Mouse (Mus musculus) forebrain, embryonic 11.5 days (tissue): Measurements from ENCODE around the gene Ybx1. TPM values are rescaled to one million over a fixed set of nuclear protein-coding genes. Genes with fewer than 3 reads are reported as not detected.
A peak's percentile ranks its signal among the peaks of the same experiment; 100 is the strongest.

Experiments
- ATAC-seq: fragments of 200-750 bp; cut with Nextera tagmentation; replicated peaks from 2 replicates; pipeline ENCODE4 v1.8.0; 2017; ENCODE audit warnings: moderate TSS enrichment; ENCODE audit not compliant: low FRiP score
- DNase-seq: peaks from one replicate; pipeline ENCODE4 v3.0.0-alpha.2; 2017; ENCODE audit warnings: low spot score
- H3K27ac ChIP-seq: fragments of 300-500 bp; sonication (generic); 2 replicates; pipeline ENCODE4 v1.5.1; 2014; ENCODE audit warnings: low read depth, low read length
- H3K27me3 ChIP-seq: fragments of 300-500 bp; sonication (generic); 2 replicates; pipeline ENCODE4 v1.6.1; 2014; ENCODE audit warnings: mild to moderate bottlenecking, low read length, mixed read lengths; ENCODE audit not compliant: control insufficient read depth, insufficient read depth
- H3K36me3 ChIP-seq: fragments of 300-500 bp; sonication (generic); 2 replicates; pipeline ENCODE4 v1.6.1; 2014; ENCODE audit warnings: mild to moderate bottlenecking, low read length, moderate library complexity, mixed read lengths; ENCODE audit not compliant: control insufficient read depth, insufficient read depth
- H3K4me1 ChIP-seq: fragments of 300-500 bp; sonication (generic); replicated peaks from 2 replicates; pipeline ENCODE4 v1.6.1; 2014; ENCODE audit warnings: low read length, mixed read lengths; ENCODE audit not compliant: control insufficient read depth, insufficient read depth
- H3K4me2 ChIP-seq: fragments of 300-500 bp; sonication (generic); 2 replicates; pipeline ENCODE4 v1.6.1; 2014; ENCODE audit warnings: low read depth, mild to moderate bottlenecking, low read length, moderate library complexity, mixed read lengths; ENCODE audit not compliant: severe bottlenecking
- H3K4me3 ChIP-seq: fragments of 300-500 bp; sonication (generic); 2 replicates; pipeline ENCODE4 v1.5.1; 2014; ENCODE audit warnings: low read depth, low read length
- H3K9ac ChIP-seq: fragments of 300-500 bp; sonication (generic); 2 replicates; pipeline ENCODE4 v1.6.1; 2014; ENCODE audit warnings: low read length
- H3K9me3 ChIP-seq: fragments of 300-500 bp; sonication (generic); 2 replicates; pipeline ENCODE4 v1.6.1; 2016; ENCODE audit warnings: low read length, mixed read lengths; ENCODE audit not compliant: control insufficient read depth
- WGBS: fragments of 180-500 bp; shearing (Covaris S2); extraction: QIAGEN DNeasy Blood & Tissue Kit; methylation state at CpG from one replicate; pipeline ENCODE4 v1.1.7; 2014; 5-methylcytosine and 5-hydroxymethylcytosine counted together
- polyA plus RNA-seq: library from polyadenylated mRNA; unstranded; fragments of >200 nt; fragmentation: Nextera tagmentation; extraction: Ambion mirVana; gene quantifications from 2 replicates; pipeline ENCODE4 v1.2.1, GENCODE M21; 2014

Ybx1 gene
- polyA plus RNA-seq, 1 experiment from 2014 or later: 1,312 TPM

- Histone ChIP-seq H3K4me3 (no peak overlapping the region), H3K36me3 (no peaks in the 10 kb centered on the region), H3K27ac (no peak overlapping the region), H3K9ac (no peak overlapping the region; the same call in 1 of the 2 replicates), H3K4me2 (no peak overlapping the region), H3K9me3 (no peaks in the 10 kb centered on the region), H3K4me1 (no peaks in the 10 kb centered on the region), H3K27me3 (no peaks in the 10 kb centered on the region)
- peak; percentile 51 for DNase-seq
- no peak for ATAC-seq
- WGBS: 78% methylated on average over 7 of the region's 7 CpGs
Measured at GRCm38 (mm10) chr4:119261087-119261713, 33.2 kb downstream of the Ybx1 start.

DNA sequence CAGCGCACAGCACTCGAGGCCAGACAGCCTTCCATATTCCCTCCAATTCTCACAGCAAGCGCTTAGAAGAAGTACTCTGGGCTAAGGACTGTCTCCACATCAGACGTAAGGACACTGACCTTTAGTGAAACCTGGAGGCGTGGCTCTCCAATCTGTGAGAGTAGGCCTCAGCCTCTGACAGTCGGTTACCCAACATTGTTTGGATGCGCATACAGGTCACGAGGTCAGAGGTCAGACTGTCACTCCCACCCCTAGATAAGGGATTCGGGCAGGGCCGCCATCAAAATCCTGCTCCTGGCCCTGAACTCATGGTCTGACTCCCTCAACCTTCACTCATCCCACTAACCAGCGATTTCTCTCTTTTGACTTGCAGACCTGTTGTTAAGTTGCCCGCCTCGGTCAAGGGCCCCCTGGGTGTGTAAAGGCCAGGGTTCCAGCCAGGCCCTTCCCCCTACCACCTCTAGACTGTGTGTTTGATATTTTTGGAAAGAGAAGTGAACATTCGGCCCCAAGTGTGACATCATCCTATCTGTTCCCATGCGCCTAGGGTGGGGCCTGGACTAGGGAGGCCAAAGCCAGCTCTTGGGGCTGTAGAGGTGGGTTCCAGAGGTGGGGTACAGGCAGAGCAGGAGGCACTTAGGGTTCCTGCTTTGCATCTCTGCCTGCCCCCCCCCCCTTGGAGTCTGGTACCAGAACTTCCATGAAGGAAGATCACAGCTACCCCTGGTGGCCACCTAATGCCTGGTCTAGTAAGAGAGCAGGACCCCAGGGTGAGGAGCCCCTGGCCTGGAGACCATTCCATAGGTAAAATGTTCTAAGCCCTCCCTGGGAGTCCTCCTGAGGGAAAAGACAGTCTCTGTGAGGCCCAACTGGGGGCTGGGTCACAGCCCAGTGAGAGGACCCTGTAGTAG is 34.8 kb downstream of the Ybx1 start:
- Histone ChIP-seq H3K4me1 (peaks cover 4% of the 10 kb centered on the region; the same call in 1 of the 2 replicates), H3K36me3 (no peaks in the 10 kb centered on the region), H3K9me3 (no peaks in the 10 kb centered on the region), H3K27ac (no peak overlapping the region), H3K4me3 (no peak overlapping the region), H3K4me2 (no peak overlapping the region), H3K9ac (no peak overlapping the region), H3K27me3 (no peaks in the 10 kb centered on the region)
- DNase-seq (no peak), ATAC-seq (no peak; the same call in 1 of the 2 replicates)
- WGBS: 84% methylated on average over 15 of the region's 15 CpGs

GRCm38 (mm10) chr4:119257083-119257482 is 37.3 kb downstream of the Ybx1 start:
- DNase-seq (no peak), ATAC-seq (no peak)
- WGBS: 82% methylated on average over 6 of the region's 6 CpGs
- Histone ChIP-seq H3K4me1 (peaks cover 10% of the 10 kb centered on the region; the same call in 1 of the 2 replicates), H3K27ac (no peak overlapping the region), H3K27me3 (no peaks in the 10 kb centered on the region), H3K4me2 (no peak overlapping the region), H3K9ac (no peak overlapping the region), H3K36me3 (no peaks in the 10 kb centered on the region), H3K9me3 (no peaks in the 10 kb centered on the region), H3K4me3 (no peak overlapping the region)

GRCm38 (mm10) chr4:119255351-119255750 is 39.1 kb downstream of the Ybx1 start, which contains the start of gene Cldn19:
Gene Cldn19 (plus strand): TSS chr4:119255414.
- H3K27ac ChIP-seq: peak within 1 kb of the TSS; percentile 0; the same call in 1 of the 2 replicates
- DNase-seq: no peak
- no peak within 1 kb of the TSS for H3K4me3 ChIP-seq
- H3K9ac ChIP-seq: peak within 1 kb of the TSS; percentile 23; the same call in 1 of the 2 replicates
- no peaks in the 10 kb centered on the region for H3K36me3 ChIP-seq
- ATAC-seq: no peak
- no peaks in the 10 kb centered on the region for H3K27me3 ChIP-seq
- 73% methylated on average over 12 of the region's 12 CpGs for whole genome bisulfite sequencing
- no peak within 1 kb of the TSS for H3K4me2 ChIP-seq
- peaks cover 10% of the 10 kb centered on the region; the same call in 1 of the 2 replicates for H3K4me1 ChIP-seq
- no peaks in the 10 kb centered on the region for H3K9me3 ChIP-seq

GRCm38 (mm10) chr4:119254012-119254618 is 40.3 kb downstream of the Ybx1 start:
- H3K27me3 ChIP-seq: no peaks in the 10 kb centered on the region
- H3K4me2 ChIP-seq: no peak overlapping the region
- H3K4me3 ChIP-seq: no peak overlapping the region
- WGBS: 32% methylated on average over 9 of the region's 9 CpGs
- H3K9ac ChIP-seq: peak overlapping the region; percentile 23
- H3K36me3 ChIP-seq: no peaks in the 10 kb centered on the region
- H3K9me3 ChIP-seq: no peaks in the 10 kb centered on the region
- peaks cover 10% of the 10 kb centered on the region; the same call in 1 of the 2 replicates for H3K4me1 ChIP-seq
- DNase-seq: peak; percentile 61
- ATAC-seq: peak; percentile 67
- peak overlapping the region; percentile 0; the same call in 1 of the 2 replicates for H3K27ac ChIP-seq

DNA sequence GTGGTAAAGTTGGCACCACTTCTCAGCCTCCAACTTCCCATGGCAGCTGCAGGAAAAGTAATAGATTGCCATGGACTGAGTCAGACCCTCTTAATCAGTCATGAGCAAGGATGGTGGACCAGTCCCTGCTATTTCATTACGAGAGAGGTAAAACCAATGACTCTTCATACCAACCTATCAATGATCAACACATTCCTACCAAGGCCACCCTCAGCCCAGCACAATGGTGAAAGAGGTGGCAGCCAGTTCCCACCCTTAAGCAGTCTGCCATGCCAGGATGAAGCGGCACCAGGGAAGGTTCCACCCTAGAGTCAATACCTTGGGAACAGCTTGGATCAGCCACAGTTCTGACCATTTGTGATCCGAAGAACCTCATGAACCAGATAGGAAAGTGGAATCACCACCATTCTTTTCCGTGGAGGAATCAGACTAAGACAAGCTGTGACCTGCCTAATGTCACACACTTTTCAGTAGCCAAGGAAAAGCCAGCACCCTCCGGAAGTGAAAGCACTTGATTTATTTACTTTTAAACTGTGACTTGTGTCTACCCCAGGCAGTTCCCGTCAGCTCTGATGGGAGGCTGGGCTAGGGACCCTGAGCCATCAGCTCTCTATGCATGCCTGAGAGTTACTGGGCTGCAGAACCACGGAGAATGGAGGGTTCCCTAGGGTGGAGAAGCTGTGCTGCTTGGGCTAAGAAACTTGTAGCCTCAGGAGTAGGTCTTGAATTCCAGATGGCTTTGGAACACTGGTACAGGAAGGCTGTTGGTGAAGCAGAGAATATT is 42.2 kb downstream of the Ybx1 start:
- Histone ChIP-seq H3K9me3 (no peaks in the 10 kb centered on the region), H3K4me1 (peaks cover 17% of the 10 kb centered on the region; the same call in 1 of the 2 replicates), H3K9ac (no peak overlapping the region), H3K27me3 (no peaks in the 10 kb centered on the region), H3K36me3 (no peaks in the 10 kb centered on the region), H3K27ac (no peak overlapping the region), H3K4me2 (no peak overlapping the region), H3K4me3 (no peak overlapping the region)
- 80% methylated on average over 7 of the region's 7 CpGs for WGBS
- DNase-seq: no peak
- no peak for ATAC-seq

- no peaks in the 10 kb centered on the region for H3K27me3 ChIP-seq
- no peak overlapping the region for H3K4me3 ChIP-seq
- H3K4me2 ChIP-seq: no peak overlapping the region
- no peak overlapping the region for H3K27ac ChIP-seq
- no peak for DNase-seq
- no peak overlapping the region for H3K9ac ChIP-seq
- peaks cover 7% of the 10 kb centered on the region; the same call in 1 of the 2 replicates for H3K4me1 ChIP-seq
- no peaks in the 10 kb centered on the region for H3K9me3 ChIP-seq
- no peak for ATAC-seq
- peaks cover 2% of the 10 kb centered on the region; the same call in 1 of the 2 replicates for H3K36me3 ChIP-seq
- WGBS: 86% methylated on average over 11 of the region's 11 CpGs
Measured at GRCm38 (mm10) chr4:119248407-119248965, 45.9 kb downstream of the Ybx1 start.
